Mouse (Mus musculus) mesoderm, embryonic 11.5 days (tissue): ENCODE results near the gene Ccr10.
"Not testable (repeated sequence)": the region's sequence is repeated elsewhere in the genome, so short reads cannot be mapped to it uniquely, and the experiment has no call there.

Experiments used
- DNase-seq: peaks from one replicate; pipeline ENCODE4 v3.0.0-alpha.2; 2012; ENCODE audit warnings: low read depth, low spot score

The Ccr10 gene

DNA sequence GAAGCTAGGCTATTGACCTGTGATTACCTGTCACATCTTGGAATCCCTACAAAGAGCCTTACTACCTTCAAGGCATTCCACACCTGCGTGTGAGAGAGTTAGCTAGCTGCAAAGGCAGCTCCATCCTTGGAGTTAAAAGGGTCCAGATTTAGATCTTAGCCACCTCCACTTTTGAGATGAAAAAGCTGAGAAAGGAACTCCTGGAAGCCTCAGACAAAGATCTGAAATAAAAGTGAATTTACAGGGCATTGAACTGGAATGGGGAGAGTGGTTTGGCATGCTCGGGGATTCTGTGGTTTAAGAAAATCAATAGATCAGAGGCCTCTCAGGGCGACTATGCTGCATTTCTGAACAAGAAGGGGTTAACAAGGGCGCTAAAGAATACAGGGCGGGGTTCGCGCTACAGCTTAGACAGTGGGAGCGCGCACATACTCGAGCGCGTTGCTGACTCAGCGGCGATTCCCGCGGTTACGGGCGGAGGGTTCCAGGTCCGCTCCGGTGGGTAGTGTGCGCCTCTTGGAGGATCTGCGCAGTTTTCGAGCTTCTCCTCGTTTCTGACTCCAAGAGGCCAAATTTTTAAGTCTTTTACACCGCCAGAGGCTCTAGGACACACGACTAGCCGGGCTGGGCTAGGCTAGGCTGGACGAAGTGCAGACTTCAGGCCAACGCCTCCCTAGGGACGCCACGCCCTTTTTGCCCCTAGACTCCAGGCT lies 3.4 kb downstream of the Ccr10 start:
- peak; percentile 84 for DNase-seq

DNA sequence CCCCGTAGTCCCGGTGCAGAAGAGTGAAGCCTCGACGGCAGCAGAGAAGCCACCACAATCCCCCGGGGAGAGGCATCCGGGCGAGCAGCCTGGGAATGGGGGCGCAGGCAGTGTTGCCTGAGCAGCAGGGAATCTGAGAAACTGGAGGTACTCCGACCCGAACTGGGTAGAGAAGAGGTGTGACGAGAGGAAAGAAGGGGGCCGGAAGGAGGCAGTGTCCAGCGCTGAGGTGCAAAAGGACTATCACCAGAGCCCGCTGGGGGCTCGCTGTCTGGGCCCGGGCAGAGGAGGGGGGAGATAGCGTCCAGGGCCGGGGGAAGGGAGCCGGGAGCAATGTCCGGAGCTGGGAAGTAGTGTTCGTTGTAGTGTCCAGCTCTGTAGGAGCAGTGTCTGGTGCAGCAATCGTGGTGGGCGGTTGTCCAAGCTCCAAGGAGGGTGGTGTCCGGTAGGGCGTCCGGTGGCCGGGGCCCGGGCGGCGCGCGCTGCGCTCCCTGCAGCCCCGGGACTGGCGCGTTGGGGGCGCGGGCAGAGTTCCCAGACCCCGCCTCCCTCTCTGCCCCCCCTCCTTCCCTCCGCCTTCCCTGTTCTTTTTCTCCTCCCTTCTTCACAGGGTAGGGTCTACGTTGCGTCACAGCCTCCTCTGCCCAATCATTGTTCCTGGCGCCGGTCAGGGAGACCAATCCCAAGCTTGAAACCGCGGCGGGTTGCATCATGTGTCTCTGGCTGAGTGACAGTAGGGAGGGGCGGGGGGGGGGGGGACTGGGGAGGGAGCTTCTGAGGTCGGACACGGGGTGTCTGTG lies 4.2 kb downstream of the Ccr10 start, which contains the start of gene Plekhh3:
TSS of gene Plekhh3 (minus strand) at position 541 of the 800 bp plus-strand sequence.
- DNase-seq = peak; percentile 99

DNA sequence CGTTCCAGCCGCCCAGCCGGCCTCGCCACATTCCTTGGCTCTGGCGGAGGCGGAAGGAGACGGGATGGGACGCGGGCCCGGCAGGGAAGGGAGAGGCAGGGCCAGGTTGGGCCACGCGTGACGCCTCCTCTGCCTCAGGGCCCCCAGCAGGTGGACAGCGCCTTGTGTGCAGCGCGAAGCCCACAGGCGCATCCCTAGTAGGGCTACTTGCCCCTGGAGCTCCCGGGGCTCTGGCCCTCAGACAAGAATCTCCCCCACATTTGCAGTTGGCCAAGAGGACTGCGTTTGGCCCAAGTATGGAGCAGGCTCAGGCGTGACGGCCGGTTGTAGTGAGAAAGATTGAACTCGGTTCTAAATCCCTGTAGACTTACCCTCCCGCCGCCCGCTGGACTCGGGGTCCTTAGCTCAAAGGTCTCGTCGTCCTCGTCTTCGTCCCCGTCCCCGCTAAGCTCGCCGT lies 4.9 kb downstream of the Ccr10 start, which contains the start of gene Cntnap1:
TSS of gene Cntnap1 (plus strand) at position 170 of the 457 bp plus-strand sequence.
- DNase-seq = no peak

DNA sequence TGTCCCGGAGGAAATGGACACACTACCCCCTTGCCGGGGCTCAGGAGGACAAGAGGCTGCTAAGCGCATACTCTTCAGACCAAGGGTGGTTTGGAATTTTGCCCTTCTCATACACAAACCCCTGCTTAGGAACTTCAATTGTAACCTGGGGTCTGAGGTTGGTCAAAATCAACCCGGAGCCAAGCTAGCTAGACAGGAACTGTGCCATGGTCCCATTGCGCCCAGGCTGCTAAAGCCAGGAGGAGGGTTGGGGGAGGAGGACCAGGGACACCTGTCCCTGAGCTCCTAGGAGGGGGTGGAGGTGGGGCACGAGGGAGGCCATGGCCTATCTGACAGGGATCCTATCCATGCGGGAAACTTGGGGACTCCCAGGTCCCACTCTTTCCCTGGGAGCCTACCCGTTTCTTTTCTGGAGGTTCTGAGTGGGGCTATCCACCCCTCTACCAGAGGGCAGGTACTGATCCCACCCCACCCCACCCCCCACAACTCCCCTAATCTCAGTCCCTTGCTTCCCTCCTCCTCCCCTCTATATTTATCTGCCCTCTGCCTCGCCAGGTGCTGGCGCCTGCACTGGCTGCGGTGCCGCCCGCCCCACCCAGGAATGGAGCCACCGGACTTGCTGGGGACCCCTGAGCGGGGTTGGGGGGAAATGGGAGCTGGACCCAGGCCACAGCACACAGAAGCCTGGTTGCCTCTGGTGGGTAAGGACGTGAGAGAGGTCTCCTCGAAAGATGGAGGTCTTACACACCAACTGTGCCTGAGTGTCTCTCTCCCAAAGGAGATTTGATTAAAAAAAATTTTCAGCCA lies 5.7 kb downstream of the Ccr10 start:
- no peak for DNase-seq

DNA sequence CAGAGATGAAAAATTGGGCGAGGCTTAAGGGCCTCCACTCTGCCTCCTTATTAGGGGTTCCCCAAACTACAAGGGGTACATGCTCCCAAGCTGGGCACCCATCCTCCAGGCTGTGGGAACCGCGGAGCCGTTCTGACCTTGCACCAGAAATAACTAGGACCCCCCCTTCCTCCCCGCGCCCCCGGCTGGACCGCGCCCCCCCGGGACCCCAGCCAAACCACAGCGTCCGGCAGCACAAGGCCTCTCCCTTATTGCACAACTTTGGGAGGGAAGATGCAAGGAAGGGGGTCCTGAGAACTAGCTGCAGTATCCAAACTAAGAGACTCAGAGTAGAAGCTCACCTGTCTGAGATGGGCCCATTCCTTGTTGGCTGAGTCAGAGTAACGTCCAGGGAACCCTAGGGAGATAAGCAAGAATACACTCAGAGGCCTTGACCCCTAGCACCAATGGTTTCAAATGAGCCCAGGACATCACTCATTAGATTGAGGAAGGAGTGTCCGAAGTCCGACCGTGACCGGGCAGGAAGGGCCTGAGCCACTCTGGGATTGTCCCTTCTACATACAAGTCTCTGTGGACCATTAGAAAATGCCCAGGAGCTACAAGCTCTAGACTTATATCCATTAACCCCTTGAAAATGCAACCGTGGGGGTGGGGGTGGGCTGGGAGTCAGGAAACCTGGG lies 6.8 kb downstream of the Ccr10 start:
- no peak for DNase-seq

DNA sequence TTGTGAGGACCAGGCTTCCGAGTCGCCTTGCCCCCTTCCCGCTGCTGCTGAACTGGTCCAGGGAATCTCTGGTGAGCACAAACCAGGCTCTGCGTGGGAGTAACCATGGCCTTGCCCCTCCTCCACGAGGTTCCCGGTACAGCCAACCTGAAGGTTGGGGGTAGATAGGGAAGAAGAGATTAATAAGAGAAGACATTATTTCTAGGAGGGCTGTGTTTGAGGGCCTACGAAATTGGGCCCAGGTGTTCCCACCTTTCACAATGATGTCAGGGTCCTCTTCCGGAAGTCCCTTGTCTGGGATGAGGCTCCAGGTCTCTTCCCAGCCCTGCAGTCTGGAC lies 7.3 kb downstream of the Ccr10 start:
- DNase-seq = no peak

DNA sequence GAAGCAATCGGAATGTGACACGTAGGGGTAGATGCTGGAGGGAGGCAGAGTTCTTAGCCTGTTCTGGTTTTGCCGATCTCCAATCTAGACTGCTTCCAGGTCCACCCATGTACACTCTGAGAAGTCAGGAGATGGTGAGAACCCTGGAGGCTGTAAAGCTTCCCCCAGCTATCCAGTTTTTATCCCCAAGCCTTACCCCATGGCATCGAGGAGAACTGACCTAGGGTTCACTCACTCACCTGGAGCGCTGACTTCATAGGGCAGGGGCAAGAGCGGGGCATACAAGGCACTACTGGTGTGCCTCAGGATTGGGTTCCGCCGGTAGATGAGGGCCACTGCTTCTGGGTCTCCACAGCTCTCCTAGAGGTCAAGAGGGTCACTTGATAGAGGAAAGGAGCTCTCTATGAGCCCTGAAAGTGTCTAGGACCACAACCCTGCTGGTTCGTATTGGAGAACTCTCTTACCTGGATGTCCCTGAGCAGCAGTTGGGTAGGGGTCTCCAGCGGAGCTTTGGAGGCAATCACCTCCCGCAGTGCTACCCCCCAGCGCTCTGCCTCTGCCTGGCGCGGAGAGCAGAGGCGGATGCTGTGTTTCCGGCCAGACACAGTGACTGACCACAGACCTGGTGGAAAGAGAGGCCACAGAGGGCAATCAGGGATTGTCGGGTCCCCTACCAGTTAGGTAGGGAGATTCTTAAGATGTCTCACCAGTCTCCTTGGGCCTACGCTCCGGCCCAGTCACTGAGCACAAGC lies 7.9 kb downstream of the Ccr10 start:
- no peak for DNase-seq

DNA sequence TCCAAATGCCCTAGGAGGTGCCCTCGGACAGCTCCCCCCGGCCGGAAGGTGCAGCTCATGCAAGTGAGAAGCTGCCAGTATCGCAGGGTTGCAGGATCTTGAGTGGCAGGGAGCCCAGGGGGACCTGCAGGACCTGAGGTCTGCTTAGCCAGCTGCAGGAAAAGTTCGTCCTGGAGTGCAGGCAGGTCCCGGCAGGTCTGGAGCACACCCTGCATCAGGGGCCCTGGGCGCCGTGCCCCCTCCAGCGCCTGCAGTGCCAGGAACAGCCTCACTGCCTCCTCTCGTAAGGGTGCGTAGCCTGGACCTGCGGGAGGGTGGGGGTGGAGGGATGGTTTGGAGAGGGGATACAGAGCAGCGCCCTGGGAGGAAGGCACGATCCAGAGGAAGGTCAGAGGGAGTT lies 8.9 kb downstream of the Ccr10 start:
- DNase-seq = no peak

DNA sequence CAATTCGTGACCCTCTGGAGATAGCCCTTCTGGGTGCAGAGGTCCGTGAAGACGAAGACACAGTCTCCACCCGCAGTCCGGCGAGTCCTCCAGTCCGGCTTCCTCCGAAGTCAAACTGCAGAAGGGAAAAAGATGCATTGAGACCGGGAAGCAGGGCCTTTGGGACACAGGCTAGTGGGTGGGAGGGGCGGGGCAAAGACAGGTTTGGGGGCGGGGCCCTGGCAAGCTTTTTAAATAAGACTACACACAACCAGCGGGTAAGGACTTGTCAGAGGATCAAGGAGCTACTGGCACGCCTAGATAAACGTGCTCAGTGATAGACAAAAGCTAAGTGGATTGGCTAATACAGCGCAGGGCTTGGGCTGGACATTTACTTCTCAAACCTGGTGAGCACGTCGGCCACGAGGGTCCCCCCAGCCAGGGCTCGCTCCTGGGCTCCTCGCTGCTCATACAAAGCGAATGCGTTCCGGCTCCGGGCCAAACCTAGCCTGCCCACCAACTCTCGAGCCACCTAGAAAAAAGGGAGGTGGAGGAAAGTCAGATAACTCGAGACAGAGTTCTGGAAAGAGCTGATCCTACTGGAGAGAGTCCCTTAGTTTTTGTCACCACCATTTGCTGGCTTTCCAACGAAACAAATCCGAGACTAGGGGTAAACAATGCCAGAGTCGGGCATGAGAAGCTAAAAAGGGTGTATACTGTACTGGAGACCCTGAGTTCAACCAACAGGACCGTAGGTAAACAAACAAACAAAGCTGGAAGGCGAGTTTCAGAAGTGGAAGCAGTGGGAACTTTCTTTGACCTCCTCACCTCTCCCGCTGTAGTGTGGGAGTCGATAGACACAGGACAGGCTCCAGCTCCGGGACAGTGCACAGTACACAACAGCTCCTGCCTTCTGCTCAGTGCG lies 10.3 kb downstream of the Ccr10 start:
- DNase-seq = no peak

DNA sequence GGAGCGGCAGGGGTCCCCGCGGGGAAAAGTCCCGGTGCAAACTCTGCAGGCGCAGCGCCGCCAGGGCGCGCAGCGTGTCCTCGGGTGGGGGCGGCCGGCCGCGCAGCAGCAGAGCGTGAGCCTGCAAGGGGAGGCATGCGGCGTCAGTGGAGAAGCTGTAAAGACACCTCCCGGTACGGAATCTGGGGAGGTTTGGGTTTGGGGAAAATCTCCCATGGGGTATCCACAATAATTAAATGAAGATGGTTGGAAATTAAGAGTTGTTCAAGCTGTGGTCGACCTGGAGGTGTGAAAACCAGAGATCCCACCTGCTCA lies 10.9 kb downstream of the Ccr10 start:
- DNase-seq = no peak

DNA sequence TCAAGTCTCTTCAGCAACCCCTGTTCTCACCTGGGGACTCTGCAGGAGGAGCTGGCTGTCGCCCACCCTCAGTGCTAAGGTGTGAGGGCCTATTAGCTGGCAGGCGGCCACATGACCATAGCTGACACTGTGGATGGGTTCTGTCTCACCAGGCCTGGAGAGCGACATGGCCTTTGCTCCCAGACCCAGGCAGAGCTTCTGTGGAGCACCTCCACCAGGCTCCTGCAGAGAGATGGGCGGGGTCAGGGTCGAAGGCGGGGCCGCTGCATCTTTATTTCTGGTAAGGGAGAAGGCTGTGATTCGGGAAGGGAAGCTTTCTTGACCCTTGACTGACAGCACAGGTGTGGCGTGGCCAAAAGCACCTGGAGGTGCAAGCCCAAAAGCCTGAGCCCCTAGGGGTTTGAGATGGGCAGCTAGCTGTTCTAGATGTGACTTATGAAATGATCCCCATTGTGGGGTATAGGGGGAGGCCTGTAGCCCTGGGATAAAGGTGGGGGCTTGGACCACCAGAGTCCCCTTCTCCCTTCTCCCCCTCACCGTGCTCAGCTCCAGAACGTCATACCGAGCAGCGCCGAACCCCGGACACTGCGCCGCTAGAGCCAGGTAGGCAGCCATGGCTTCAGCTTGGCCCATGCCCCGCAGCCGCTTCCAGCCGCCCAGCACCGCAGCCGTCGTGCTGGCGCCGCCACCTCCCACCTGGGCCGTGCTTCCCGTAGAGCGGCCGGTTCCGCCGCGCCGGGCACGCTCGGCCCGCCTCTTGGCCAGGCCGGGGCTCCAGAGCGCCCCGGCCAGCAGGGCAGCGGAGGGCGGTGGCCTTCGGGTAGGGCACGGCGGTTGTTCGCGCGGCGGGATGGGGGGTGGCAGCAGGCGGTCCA lies 11.5 kb downstream of the Ccr10 start:
- DNase-seq = no peak

DNA sequence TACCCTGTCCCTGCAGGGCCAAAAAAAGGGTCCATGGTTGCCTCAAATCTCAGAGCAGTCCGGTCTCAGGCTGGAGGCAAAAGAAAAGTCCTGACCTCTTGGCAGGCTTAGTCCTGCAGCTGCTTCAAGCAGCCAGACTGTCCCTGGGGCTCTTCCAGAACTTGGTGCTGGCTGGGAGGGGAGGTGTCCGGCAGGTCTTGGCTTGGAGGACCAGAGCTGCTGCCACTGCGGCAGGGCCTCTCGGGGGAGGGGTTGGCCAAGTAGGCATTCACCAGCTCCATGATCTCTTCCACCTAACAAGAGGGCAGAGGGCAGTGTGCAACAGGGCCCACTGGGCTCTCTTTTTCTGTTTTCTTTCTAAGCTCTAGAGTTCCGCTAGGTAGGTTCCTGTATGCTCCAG lies 12.5 kb downstream of the Ccr10 start:
- no peak for DNase-seq

DNA sequence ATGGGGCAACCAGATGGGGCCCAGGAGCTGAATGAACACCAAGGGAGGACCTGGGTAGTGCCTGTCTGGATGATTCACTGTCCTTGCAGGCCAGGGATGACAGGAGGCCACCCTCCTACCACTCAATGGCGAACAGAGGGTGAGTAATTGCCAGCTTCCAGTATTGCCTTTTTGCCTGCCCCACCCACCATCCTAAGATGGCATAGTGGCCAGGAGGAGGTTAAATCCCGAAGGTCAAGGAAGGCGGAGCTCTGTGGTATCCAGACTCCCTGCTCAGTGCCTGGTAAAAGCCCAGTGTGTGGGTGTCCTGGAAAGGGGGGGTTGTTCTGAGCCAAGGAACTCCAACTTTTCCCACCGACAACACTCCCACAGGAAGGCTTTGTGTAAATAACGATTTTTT lies 12.9 kb downstream of the Ccr10 start:
- DNase-seq = no peak

DNA sequence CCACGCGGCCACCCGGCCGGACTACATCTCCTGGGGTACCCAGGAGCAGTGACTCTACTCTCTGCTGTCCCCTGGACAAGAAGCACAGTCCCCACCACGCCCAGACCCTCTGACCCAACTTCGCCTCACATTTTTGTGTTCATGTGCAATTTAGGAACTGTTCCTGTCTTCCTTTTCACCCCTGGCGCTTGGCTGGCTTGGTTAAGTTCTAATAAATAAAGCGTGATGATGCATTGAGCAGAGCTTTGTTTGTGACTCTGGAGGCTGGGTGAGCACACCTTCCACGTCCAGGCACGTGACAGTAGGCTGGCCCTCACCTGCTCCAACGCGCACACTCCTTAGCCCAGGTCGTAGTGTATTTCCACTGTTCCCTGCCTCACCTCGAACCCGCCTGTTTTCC lies 13.7 kb downstream of the Ccr10 start:
- DNase-seq = no peak

DNA sequence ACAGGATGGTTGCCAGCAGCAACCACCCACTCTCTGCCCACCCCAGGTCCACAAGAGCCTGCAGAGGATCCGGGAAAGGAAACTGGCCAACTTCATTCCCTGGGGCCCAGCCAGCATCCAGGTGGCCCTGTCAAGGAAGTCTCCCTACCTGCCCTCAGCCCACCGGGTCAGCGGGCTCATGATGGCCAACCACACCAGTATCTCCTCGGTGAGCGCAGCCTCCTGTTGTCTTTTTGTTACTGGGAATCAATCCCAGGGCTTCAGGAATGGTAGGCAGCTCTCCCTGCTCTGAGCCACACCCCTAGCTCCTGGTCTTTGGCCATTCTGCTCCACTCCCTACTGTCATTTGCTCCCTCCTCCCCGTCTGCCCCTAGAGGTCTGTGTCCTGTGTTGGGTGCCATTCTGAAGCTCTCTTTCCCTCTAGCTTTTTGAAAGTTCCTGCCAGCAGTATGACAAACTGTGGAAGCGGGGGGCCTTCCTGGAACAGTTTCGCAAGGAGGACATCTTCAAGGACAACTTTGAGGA lies 14.2 kb downstream of the Ccr10 start:
- not testable (repeated sequence) for DNase-seq

DNA sequence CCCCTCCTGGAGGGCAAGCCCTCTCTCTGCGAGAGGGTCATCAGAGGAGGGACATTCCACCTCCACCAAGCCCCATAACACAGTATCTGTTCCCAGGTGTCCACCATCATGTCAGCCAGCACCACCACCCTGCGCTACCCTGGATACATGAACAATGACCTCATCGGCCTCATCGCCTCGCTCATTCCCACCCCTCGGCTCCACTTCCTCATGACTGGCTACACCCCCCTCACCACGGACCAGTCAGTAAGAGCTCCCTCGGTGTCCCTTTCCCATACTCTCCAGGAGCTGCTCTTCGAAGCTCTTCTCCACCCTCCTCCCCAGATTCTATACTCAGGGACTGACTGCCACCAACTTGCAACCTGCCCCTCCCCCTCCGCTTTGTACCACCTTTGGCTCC lies 15.1 kb downstream of the Ccr10 start:
- DNase-seq = not testable (repeated sequence)

DNA sequence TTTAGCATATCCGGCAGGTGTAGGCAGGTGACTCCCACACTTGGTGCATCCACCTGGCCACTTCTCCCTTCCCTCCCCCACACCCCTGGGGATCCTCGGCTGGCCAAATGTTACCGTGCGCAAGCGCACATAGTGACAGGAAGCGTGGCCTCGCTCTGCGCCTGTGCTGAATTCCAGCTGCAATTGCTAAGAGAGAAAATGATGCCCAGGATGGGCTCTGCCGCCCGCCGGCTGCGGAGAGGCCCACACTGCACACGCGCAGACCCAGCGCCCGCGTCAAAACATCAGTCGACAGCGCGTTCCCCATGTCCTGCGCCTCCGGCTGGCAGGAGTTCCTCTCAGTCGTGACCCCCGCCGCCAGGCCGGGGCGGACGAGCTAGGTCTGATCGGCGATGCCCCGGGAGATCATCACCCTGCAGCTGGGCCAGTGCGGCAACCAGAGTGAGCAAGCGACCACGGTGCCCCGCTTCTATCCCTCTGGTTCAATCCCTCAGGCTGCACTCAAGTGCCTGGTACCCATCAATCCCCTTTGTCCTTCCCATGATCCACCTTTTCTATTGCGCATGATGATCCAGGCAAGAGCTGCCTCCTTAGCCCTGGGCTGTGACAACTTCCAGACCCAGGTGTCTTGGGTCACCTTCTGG lies 19.4 kb downstream of the Ccr10 start, which contains the start of gene Tubg2:
TSS of gene Tubg2 (plus strand) at position 180 of the 644 bp plus-strand sequence.
- peak; percentile 79 for DNase-seq

DNA sequence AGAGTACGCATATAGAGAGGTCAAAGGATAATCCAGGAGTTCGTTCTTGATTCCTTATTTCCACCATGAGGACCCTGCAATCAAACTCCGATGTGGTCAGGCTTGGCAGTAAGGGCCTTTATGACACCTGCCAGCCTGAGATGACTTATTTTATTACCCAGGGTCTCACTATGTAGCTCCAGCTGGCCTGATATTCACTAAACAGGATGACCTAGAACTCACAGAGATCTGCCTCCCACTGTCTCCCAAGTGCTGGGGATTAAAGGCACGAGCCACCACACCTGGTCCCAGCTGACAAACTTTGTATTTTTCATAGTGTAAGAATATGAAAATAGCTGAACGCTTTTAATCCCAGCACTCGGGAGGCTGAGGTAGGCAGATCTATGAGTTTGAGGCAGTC lies 20.1 kb downstream of the Ccr10 start:
- no peak for DNase-seq
